Mouse (Mus musculus): Measurements from ENCODE around the gene St7l.
A peak's percentile ranks its signal among the peaks of the same experiment; 100 is the strongest.
"Not testable (repeated sequence)": the region's sequence is repeated elsewhere in the genome, so short reads cannot be mapped to it uniquely, and the experiment has no call there.

St7l gene

DNA sequence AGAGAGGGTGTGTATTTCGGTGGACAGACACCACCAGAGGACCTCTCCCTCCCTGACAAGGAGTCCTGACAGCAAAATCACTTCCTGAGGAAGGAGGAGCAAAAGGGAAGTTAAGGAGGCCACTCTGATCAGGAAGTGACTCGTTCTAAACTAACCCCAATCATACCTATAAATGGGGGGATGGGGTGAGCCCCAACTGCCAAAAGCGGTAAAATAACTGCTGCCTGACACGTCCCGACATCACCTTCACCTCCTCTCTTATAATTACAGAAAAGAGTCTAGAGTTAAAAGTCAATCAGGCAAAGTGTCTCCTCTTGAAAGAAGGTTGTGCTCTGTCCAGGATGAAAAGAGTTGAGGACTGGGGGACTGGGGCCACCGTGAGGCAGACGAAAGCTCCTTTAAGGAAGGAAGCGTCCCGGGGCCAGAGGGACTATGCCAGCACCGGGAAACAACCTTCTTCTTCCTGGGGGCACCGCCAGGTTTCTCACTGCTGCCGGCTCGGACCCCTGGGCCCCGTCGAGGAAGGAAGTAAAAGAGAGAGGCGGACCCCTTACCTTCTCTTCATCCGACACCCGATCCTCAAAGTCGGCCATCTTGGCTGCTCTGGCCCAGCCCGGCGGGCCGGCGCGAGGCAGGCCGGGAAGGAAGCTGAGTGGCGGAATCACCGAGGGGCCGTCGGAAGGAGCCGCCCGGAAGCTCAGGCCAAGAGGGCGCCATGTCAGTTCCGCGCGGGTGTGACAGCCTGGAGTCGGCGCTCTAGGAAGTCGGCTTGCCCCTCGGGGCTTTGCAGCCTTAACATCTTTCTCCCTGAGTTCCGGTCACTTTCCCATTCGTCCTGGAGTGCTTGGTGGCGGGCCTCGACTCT lies at the start of gene St7l, which contains the start of gene Capza1:
St7l (plus strand) TSS at position 220 of the 865 bp plus-strand sequence.
Capza1 (minus strand) TSS at position 720 of the 865 bp plus-strand sequence.
- peak; percentile 85 for DNase-seq (ENCODE audit: low read depth, low spot score)

- DNase-seq (ENCODE audit: low read depth, low spot score) = peak; percentile 68
Measured at GRCm38 (mm10) chr3:104814746-104815145, 49.1 kb upstream of the St7l start.

DNA sequence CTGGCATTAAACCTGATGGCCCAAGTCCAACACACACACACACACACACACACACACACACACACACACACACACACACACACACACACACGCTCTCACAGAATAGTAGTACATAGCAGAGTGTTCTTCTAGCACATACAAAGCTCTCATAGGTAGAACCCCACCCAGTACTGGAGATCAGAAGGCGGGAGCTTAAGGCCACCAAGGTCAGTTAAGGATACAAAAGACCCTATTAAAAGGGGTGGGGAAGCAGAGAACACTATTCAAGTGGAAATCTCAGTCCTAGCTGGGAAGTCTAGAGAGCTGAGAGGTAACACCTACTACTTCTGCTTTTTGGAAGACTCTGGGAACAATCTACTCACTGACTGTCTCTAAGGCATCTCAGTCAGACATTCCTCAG lies 48.5 kb upstream of the St7l start:
- DNase-seq (ENCODE audit: low read depth, low spot score) = peak; percentile 95

- no peak for DNase-seq (ENCODE audit: low read depth, low spot score)
Measured at GRCm38 (mm10) chr3:104816130-104816529, 47.7 kb upstream of the St7l start.

DNA sequence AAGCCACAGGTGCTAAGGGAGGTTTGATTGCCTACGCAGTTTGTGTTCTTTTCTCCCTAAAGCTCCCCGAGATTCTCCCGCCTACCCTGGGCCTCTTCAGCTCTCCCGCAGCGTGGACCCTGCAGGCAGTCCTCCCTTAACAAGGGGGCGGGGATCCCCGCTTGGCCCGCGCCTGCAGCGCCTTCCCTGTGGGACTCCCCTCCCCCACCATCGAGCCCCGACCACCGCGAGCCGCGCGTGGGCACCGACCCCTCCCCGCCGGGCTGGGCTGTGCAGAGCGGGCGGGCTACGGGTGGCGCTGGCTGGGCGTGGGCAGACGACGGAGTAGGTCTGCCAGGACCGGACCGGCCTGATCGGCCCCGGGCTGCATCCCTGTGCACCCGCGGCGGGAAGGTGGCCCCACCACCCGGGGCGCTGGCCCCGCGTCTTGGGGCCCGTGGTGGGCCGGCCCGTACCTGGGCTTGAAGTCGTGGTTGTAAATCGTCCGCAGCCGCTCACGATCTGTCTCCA lies 46.3 kb upstream of the St7l start:
- peak; percentile 54 for DNase-seq (ENCODE audit: low read depth, low spot score)

DNA sequence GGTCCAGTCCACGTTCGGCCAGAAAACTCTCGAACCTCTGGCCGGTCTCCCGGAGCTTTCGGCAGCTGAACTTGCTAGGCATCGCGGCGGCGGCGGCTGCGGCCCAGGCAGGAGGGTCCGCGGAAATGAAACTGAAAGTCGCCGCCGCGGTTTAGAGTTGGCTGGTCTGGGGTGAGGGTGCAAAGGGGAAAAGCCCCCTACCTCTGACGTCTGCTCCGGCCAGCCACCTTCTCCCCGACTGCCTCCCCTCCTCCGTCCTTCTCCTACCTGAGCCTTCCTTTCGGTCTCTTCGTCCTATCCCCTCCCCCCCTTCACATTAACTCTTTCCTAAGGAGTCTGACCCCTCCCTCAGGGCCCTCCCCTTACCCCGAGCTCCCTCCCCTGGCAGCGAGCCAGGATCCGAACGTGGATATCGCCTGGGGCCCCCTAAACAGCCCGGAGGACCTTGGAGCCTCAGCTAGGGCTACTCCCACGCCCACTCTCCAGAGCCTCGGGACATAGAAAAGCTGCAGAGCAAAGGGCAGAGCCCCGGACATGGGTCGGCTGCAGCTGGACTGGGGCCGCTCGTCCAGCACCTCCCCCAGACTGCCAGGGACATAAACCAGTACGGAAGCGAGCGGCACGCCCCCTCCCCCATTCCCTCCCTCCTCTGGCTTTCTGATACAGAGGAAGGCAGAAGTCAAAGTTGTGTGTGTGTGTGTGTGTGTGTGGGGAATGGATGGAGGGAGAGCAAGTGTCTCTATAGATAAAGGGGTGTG lies 45.6 kb upstream of the St7l start, which contains the start of gene Mov10:
Mov10 (minus strand) TSS at position 573 of the 758 bp plus-strand sequence.
- peak; percentile 93 for DNase-seq (ENCODE audit: low read depth, low spot score)

- DNase-seq (ENCODE audit: low read depth, low spot score) = no peak
Measured at GRCm38 (mm10) chr3:104818749-104819134, 45.1 kb upstream of the St7l start.

DNA sequence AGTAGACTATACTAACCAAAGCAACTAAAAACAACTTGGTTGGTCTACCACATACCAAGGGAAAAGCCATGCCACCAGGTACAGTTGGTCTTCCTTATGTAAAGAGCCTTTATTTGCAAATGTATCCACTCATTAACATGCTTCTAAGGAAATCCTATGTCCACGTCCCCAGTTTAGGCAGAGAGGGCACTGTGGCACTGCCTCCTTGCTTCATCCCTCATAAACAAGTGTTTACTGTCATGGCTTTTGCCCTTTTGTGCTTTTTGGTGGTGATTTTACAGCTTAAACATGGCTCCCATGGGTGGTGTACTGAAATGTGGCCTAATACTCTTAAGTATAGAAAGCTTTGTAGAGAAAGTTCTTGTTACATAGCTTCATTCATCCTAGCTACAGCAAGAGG lies 43.4 kb upstream of the St7l start:
- DNase-seq (ENCODE audit: low read depth, low spot score) = no peak

DNA sequence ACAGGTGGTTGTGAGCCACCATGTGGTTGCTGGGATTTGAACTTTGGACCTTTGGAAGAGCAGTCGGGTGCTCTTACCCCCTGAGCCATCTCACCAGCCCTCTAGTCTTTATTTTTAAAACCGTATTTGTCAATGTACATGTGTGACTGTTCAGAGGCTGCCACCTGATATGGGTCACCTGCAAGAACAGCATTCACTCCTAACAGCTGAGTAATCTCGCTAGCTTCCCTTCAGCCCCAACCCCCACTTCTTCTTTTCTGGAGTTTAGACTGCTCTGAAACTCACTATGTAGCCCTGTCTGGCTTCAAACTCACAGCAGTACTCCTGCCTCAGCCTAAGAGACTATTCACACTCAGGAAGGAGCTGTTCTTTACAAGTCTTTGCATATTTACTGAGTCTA lies 41.4 kb upstream of the St7l start:
- no peak for DNase-seq (ENCODE audit: low read depth, low spot score)

GRCm38 (mm10) chr3:104835797-104836196 lies 28.0 kb upstream of the St7l start:
- no peak for DNase-seq (ENCODE audit: low read depth, low spot score)

- no peak for DNase-seq (ENCODE audit: low read depth, low spot score)
Measured at GRCm38 (mm10) chr3:104841049-104841448, 22.8 kb upstream of the St7l start.

GRCm38 (mm10) chr3:104846601-104847000 lies 17.2 kb upstream of the St7l start:
- no peak for DNase-seq (ENCODE audit: low read depth, low spot score)

DNA sequence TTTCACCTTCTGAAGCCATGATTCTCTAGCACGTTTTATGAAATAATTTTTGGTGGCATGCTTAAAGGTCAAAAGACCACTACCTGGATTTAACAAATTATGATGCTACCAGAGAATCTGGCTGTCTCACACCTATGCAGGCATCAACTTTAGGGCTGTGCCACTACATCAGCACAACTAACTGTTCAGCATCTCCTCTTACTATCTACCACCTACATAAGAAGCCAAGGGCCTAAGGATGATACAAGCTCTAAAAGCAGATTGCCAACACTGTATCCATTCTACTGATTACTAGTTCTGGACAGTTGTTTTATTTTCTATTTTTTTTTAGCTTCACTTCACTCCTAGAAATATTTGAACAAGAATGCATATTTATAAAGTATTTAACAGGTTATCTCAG lies 9.3 kb upstream of the St7l start:
- DNase-seq (ENCODE audit: low read depth, low spot score) = no peak

GRCm38 (mm10) chr3:104854866-104855265 lies 8.9 kb upstream of the St7l start:
- no peak for DNase-seq (ENCODE audit: low read depth, low spot score)

GRCm38 (mm10) chr3:104856106-104856505 lies 7.7 kb upstream of the St7l start:
- DNase-seq (ENCODE audit: low read depth, low spot score) = peak; percentile 34

DNA sequence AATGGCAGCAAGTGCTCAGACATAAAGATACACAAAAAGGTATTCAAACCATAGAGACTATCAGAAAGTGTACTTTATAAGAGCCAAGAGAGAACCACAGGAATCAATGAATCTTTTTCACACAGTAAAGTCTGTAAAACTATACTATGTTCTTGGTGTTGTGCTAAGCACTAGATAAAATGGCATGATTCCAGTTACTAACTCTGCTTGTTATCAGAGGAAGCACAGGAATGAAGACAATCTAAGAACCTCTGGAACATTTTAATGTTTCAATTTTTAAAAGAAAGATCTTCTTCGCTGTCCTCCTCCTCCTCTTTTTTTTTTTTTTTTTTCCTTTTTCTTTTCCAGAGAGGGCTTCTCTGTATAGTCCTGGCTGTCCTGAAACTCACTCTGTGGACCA lies 5.2 kb upstream of the St7l start:
- DNase-seq (ENCODE audit: low read depth, low spot score) = no peak

- peak; percentile 84 for DNase-seq (ENCODE audit: low read depth, low spot score)
Measured at GRCm38 (mm10) chr3:104864651-104865340, 991 bp downstream of the St7l start.

GRCm38 (mm10) chr3:104865341-104865788 lies 1.6 kb downstream of the St7l start:
- peak; percentile 56 for DNase-seq (ENCODE audit: low read depth, low spot score)

GRCm38 (mm10) chr3:104866674-104867073 lies 2.9 kb downstream of the St7l start:
- not testable (repeated sequence) for DNase-seq (ENCODE audit: low read depth, low spot score)

- DNase-seq (ENCODE audit: low read depth, low spot score) = no peak
Measured at GRCm38 (mm10) chr3:104869611-104870010, 5.8 kb downstream of the St7l start.

- no peak for DNase-seq (ENCODE audit: low read depth, low spot score)
Measured at GRCm38 (mm10) chr3:104888585-104888984, 24.8 kb downstream of the St7l start.

- DNase-seq (ENCODE audit: low read depth, low spot score) = no peak
Measured at GRCm38 (mm10) chr3:104896141-104896540, 32.3 kb downstream of the St7l start.

All from R1 (cell line).